Mouse (Mus musculus): ENCODE measurements around the gene Srsf3. TPM values are rescaled to one million over a fixed set of nuclear protein-coding genes. Genes with fewer than 3 reads are reported as not detected.

Srsf3 gene
- total and polyA plus RNA-seq, 3 experiments: 64.5 to 84.9 (median 84.5) TPM

DNA sequence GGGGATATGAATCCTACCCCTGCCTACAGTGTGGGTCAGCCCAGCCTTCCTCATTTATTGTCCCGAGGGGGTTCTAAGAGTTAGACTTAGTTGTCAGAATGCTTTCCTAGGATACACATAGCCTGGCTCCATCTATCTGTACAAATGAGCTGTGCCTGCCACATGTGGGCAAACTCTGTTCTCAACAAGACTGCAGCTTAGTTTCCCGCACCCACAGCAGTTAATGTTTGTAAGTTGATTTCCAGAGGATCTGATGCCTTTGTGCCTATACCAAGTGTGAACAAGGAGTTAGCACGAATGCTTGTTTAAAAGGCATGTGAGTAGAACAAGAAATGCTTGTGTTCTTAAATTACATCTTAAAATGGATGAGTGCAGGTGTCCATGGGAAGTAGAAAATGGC is 11.2 kb downstream of the Srsf3 start:
- H3K27ac ChIP-seq: no peak overlapping the region
- H3K4me1 ChIP-seq (ENCODE audit: control insufficient read depth, insufficient read depth, low read length): peaks cover 9% of the 10 kb centered on the region
- no peak overlapping the region for H3K9ac ChIP-seq (ENCODE audit: low read depth, low read length)
- WGBS: 77% methylated on average over 3 of the region's 3 CpGs
- intact Hi-C loops (cut with DNase I): no loop called here
- TF ChIP-seq CTCF (IDR thresholded peaks at IDR 0.05) (no peak), POLR2A (IDR thresholded peaks at IDR 0.05; ENCODE audit: insufficient read depth, low read depth, low read length) (no peak), EP300 (IDR thresholded peaks at IDR 0.05; ENCODE audit: insufficient read depth, low read depth, low read length) (no peak)
- DNase-seq: no peak
- H3K4me3 ChIP-seq: no peak overlapping the region
- peaks cover 4% of the 10 kb centered on the region for H3K79me2 ChIP-seq (replicated peaks; ENCODE audit: control insufficient read depth, insufficient read depth, low read length)
- H3K27me3 ChIP-seq (ENCODE audit: control insufficient read depth, insufficient read depth, low read length): no peaks in the 10 kb centered on the region
- peaks cover 36% of the 10 kb centered on the region for H3K36me3 ChIP-seq (ENCODE audit: control insufficient read depth, insufficient read depth, low read length)

DNA sequence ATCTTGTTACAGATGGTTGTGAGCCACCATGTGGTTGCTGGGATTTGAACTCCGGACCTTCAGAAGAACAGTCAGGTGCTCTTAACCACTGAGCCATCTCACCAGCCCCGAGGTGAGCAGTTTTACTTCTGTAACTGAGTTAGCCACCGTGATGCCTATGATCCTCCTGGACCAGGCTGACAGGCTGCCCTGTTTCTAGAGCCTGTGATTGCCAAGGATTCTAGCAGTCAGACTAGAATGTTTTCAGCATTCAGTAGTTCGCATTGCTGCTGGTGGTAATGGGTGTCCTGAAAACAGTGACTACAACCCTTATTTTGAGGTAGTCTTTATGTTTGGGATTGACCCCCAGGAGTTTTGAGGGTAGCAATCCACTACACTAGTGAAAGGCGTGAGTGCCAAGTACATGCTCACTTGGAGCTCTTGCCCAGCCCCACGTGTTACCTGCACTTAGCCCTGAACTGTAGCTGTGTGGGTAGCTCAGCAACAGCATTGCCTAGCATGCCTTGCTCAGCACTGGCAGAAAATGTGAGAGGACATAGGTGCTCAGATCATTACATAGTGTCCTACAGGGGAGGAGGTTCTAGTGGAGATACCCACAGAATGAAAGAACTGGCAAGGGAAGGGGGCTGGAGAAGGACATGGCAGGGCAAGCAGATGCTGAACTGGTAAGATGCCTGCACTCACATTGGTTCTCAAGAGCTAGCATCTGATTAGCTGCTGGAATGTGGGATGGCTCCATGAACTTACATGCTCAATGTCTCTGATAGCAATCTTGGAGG is 11.9 kb downstream of the Srsf3 start:
- TF ChIP-seq POLR2A (IDR thresholded peaks at IDR 0.05; ENCODE audit: insufficient read depth, low read depth, low read length): 0 out of 2 replicates have a peak, but pooled peaks have one; percentile 21
- TF ChIP-seq CTCF (IDR thresholded peaks at IDR 0.05): no peak
- Histone ChIP-seq H3K27me3 (ENCODE audit: control insufficient read depth, insufficient read depth, low read length) (no peaks in the 10 kb centered on the region), H3K4me3 (no peak overlapping the region), H3K4me1 (ENCODE audit: control insufficient read depth, insufficient read depth, low read length) (peaks cover 10% of the 10 kb centered on the region), H3K27ac (no peak overlapping the region), H3K9ac (ENCODE audit: low read depth, low read length) (no peak overlapping the region), H3K79me2 (replicated peaks; ENCODE audit: control insufficient read depth, insufficient read depth, low read length) (peaks cover 3% of the 10 kb centered on the region), H3K36me3 (ENCODE audit: control insufficient read depth, insufficient read depth, low read length) (peaks cover 29% of the 10 kb centered on the region)
- DNase-seq: no peak
- 78% methylated on average over 6 of the region's 6 CpGs for WGBS
- intact Hi-C loops (cut with DNase I): no loop called here

DNA sequence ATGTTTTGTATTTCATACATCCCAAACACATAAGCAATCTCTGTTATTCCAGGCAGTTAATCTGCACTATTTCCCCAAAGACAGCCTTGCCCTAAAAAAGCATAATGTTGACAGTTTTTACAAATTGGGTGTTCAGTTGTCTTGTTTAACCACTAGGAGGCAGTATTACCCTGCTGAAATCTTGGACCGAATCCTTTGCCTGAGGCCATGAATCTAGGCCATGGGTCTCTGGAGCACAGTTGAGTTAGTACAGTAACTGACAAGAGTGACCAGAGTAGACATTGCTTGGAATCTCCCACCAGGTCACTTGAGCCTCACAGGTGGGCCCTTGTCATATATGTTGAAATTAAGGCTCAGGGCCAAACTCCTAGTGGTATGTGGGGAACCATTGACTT is 12.5 kb downstream of the Srsf3 start:
- Histone ChIP-seq H3K4me3 (no peak overlapping the region), H3K27ac (no peak overlapping the region), H3K36me3 (ENCODE audit: control insufficient read depth, insufficient read depth, low read length) (peaks cover 23% of the 10 kb centered on the region), H3K4me1 (ENCODE audit: control insufficient read depth, insufficient read depth, low read length) (peaks cover 9% of the 10 kb centered on the region), H3K79me2 (replicated peaks; ENCODE audit: control insufficient read depth, insufficient read depth, low read length) (no peaks in the 10 kb centered on the region), H3K9ac (ENCODE audit: low read depth, low read length) (no peak overlapping the region), H3K27me3 (ENCODE audit: control insufficient read depth, insufficient read depth, low read length) (no peaks in the 10 kb centered on the region)
- intact Hi-C loops (cut with DNase I): no loop called here
- WGBS: 26% methylated on average over 1 of the region's 1 CpGs
- peak; percentile 89 for TF ChIP-seq CTCF (IDR thresholded peaks at IDR 0.05)
- TF ChIP-seq POLR2A (IDR thresholded peaks at IDR 0.05; ENCODE audit: insufficient read depth, low read depth, low read length): no peak
- DNase-seq: no peak

DNA sequence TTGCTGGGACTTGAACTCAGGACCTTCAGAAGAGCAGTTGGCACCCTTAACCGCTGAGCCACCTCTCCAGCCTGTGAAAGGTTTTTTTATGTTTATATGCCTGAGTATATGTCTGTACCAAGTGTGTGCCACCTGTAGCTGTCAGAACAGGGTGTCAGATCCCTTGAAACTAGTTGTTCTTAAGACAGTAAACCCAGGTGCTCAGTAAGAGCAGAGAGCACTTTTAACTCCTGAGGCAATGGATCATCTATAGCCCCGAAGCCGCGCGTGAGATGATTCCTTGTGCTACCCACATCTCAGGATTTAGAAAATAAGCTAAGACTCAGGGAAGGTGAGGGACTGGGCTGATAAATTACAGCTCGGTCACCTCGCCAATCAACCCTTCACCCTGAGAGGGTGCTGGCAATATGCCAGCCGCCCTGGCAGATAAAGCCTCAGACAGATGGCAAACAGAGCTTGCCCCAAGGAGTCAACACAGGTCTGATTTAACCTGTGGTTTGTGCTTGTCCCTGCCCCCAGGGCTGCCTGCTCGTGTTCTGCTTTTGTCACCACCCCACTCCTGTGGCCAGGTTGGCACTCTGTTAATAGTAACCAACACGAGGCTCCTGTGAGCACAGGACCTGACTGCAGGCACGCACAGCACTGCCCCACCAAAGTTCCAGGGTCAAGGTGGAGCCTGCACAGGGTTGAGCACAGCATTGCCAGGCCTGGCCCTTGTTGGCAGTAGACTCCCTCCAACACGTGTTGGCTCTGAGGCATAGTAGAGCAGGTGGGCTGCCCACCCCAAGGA is 13.5 kb downstream of the Srsf3 start:
- TF ChIP-seq EP300 (IDR thresholded peaks at IDR 0.05; ENCODE audit: insufficient read depth, low read depth, low read length) (peak; percentile 38; the same call in 1 of the 2 replicates), CTCF (IDR thresholded peaks at IDR 0.05) (no peak), POLR2A (IDR thresholded peaks at IDR 0.05; ENCODE audit: insufficient read depth, low read depth, low read length) (no peak)
- H3K4me1 ChIP-seq (ENCODE audit: control insufficient read depth, insufficient read depth, low read length): peaks cover 10% of the 10 kb centered on the region
- no peaks in the 10 kb centered on the region for H3K27me3 ChIP-seq (ENCODE audit: control insufficient read depth, insufficient read depth, low read length)
- H3K27ac ChIP-seq: peak overlapping the region; percentile 17; the same call in 1 of the 2 replicates
- no peak overlapping the region for H3K4me3 ChIP-seq
- no peaks in the 10 kb centered on the region for H3K79me2 ChIP-seq (replicated peaks; ENCODE audit: control insufficient read depth, insufficient read depth, low read length)
- intact Hi-C loops (cut with DNase I): no loop called here
- peak; percentile 53 for DNase-seq
- no peak overlapping the region for H3K9ac ChIP-seq (ENCODE audit: low read depth, low read length)
- 56% methylated on average over 12 of the region's 12 CpGs for WGBS
- peaks cover 13% of the 10 kb centered on the region for H3K36me3 ChIP-seq (ENCODE audit: control insufficient read depth, insufficient read depth, low read length)

- Histone ChIP-seq H3K27ac (no peak overlapping the region), H3K9ac (ENCODE audit: low read depth, low read length) (no peak overlapping the region), H3K27me3 (ENCODE audit: control insufficient read depth, insufficient read depth, low read length) (no peaks in the 10 kb centered on the region), H3K4me3 (no peak overlapping the region), H3K79me2 (replicated peaks; ENCODE audit: control insufficient read depth, insufficient read depth, low read length) (no peaks in the 10 kb centered on the region), H3K36me3 (ENCODE audit: control insufficient read depth, insufficient read depth, low read length) (peaks cover 11% of the 10 kb centered on the region), H3K4me1 (ENCODE audit: control insufficient read depth, insufficient read depth, low read length) (peaks cover 11% of the 10 kb centered on the region)
- no peak for TF ChIP-seq EP300 (IDR thresholded peaks at IDR 0.05; ENCODE audit: insufficient read depth, low read depth, low read length)
- no peak for TF ChIP-seq POLR2A (IDR thresholded peaks at IDR 0.05; ENCODE audit: insufficient read depth, low read depth, low read length)
- no peak for TF ChIP-seq CTCF (IDR thresholded peaks at IDR 0.05)
- intact Hi-C loops (cut with DNase I): no loop called here
- WGBS: 97% methylated on average over 3 of the region's 3 CpGs
- DNase-seq: no peak
These were observed 14.4 kb downstream of the Srsf3 start for GRCm38 (mm10) chr17:29046863-29047262.

All from heart, adult 2 months (tissue).